Mouse (Mus musculus) liver, embryonic 14.5 days (tissue): ENCODE data around the gene Apip. TPM values are rescaled to one million over a fixed set of nuclear protein-coding genes. Genes with fewer than 3 reads are reported as not detected.

Experiments used
- ATAC-seq: fragments of 200-750 bp; cut with Nextera tagmentation; 2 replicates; pipeline ENCODE4 v1.8.0; 2017; ENCODE audit warnings: moderate number of reproducible peaks, mild to moderate bottlenecking, moderate library complexity; ENCODE audit not compliant: insufficient read depth
- DNase-seq, 3 experiments: peaks; one replicate each; pipeline ENCODE4 v3.0.0-alpha.2; 2012 to 2013; ENCODE audit warnings: low read depth in 3 of 3, low spot score in 3 of 3
- H3K27ac ChIP-seq: fragments of 300-500 bp; sonication (generic); 2 replicates; pipeline ENCODE4 v1.5.1; 2014; ENCODE audit warnings: moderate library complexity, mild to moderate bottlenecking, control low read depth, inconsistent platforms
- H3K27me3 ChIP-seq: fragments of 300-500 bp; sonication (generic); 2 replicates; pipeline ENCODE4 v1.6.1; 2014; ENCODE audit warnings: mild to moderate bottlenecking, low read length, moderate library complexity; ENCODE audit not compliant: control insufficient read depth, insufficient read depth
- H3K36me3 ChIP-seq: fragments of 300-500 bp; sonication (generic); replicated peaks from 2 replicates; pipeline ENCODE4 v1.6.1; 2014; ENCODE audit warnings: low read depth; ENCODE audit not compliant: control insufficient read depth, insufficient read depth
- H3K4me1 ChIP-seq, 2 experiments: fragments of 200-500 bp in 1 of 2; fragments of 300-500 bp in 1 of 2; sonication (generic) in 1 of 2; replicated peaks; 2 replicates each; pipeline ENCODE4 v1.6.1; 2012 to 2014; ENCODE audit warnings: antibody characterized with exemption in 1 of 2, inconsistent platforms in 1 of 2, low read length in 1 of 2; ENCODE audit not compliant: control insufficient read depth in 2 of 2, insufficient read depth in 2 of 2
- H3K4me2 ChIP-seq: fragments of 300-500 bp; sonication (generic); 2 replicates; pipeline ENCODE4 v1.6.1; 2014; ENCODE audit warnings: low read depth, mild to moderate bottlenecking, control low read depth, moderate library complexity
- H3K4me3 ChIP-seq, 2 experiments: fragments of 200-500 bp in 1 of 2; fragments of 300-500 bp in 1 of 2; sonication (generic) in 1 of 2; 2 replicates each; pipeline ENCODE4 v1.5.1; 2012 to 2014; ENCODE audit warnings: low read depth in 2 of 2, low read length in 2 of 2, mild to moderate bottlenecking in 2 of 2, control low read depth in 1 of 2, inconsistent platforms in 1 of 2, moderate library complexity in 1 of 2; ENCODE audit not compliant: insufficient read depth in 1 of 2
- H3K9ac ChIP-seq: fragments of 300-500 bp; sonication (generic); replicated peaks from 2 replicates; pipeline ENCODE4 v1.6.1; 2014; ENCODE audit warnings: mild to moderate bottlenecking, control low read depth, moderate library complexity
- H3K9me3 ChIP-seq: fragments of 300-500 bp; sonication (generic); 2 replicates; pipeline ENCODE4 v1.6.1; 2016; ENCODE audit warnings: low read length, mixed read lengths; ENCODE audit not compliant: control insufficient read depth
- CTCF ChIP-seq: IDR thresholded peaks from 2 replicates; pipeline ENCODE4 v1.5.1; 2016; ENCODE audit warnings: antibody characterized with exemption, low read depth, control low read depth
- EP300 ChIP-seq: IDR thresholded peaks from 2 replicates; pipeline ENCODE4 v1.6.1; 2016; ENCODE audit warnings: antibody characterized with exemption, low read depth
- WGBS: fragments of 180-500 bp; shearing (Covaris S2); extraction: QIAGEN DNeasy Blood & Tissue Kit; methylation state at CpG from one replicate; pipeline ENCODE4 v1.1.7; 2014; ENCODE audit not compliant: insufficient replicate concordance; 5-methylcytosine and 5-hydroxymethylcytosine counted together
- polyA plus RNA-seq, 2 experiments: library from polyadenylated mRNA; depleted of rRNA in 1 of 2; stranded (reverse) in 1 of 2; unstranded in 1 of 2; fragments of >200 nt; fragmentation: Nextera tagmentation in 1 of 2; extraction: Ambion mirVana in 1 of 2; gene quantifications; 2 replicates each; pipeline versions ENCODE4 v1.2.1 to v1.2.3; 2012 to 2014

Gene Apip
- polyA plus RNA-seq, 2 experiments = 24.4 to 46.0 TPM

DNA sequence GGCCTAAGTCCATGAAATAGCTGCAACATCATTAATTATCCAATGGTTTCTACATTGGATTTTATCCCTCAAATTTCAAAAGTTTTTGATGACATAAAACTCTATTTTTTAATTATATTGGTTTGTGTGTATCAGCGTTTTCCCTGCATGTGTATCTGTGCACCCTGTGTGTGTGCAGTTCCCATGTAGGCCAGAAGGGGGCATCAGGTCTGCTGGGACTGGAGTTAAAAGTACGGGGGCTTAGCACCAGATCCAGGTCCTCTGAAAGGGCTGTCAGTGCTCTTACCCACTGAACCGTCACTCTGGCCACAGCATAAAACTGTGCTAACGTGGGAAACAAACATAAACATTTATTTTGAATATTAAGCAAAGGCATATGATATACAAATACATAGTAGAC lies 14.6 kb downstream of the Apip start:
- H3K9me3 ChIP-seq = no peaks in the 10 kb centered on the region
- peak; percentile 60 for TF ChIP-seq CTCF
- TF ChIP-seq EP300 = no peak
- H3K4me3 ChIP-seq = no peak overlapping the region
- H3K27ac ChIP-seq = no peak overlapping the region
- no peaks in the 10 kb centered on the region for H3K4me1 ChIP-seq
- no peak for DNase-seq
- no peak overlapping the region for H3K4me2 ChIP-seq
- no peak overlapping the region for H3K9ac ChIP-seq
- peaks cover 3% of the 10 kb centered on the region for H3K36me3 ChIP-seq
- H3K27me3 ChIP-seq = no peaks in the 10 kb centered on the region
- WGBS = 88% methylated on average over 4 of the region's 4 CpGs
- ATAC-seq = no peak

DNA sequence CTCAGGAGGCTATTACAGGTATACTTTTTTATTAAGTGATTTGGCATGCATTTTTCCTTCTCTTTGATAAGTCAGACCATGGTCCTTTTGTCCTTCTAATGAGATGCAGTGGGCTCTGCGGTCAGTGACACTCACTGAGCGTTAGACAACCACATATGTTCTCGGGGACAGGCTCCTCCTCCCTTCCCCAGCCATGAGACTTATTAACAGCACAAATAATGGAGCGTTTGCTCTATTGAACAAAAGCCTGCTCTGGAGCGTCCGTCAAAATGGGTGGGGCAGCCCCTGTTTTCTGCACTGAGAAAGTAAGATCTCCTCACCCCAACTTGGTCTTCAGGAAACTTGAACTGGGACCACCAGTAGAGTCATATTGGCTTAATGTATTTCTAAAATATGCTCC lies 16.0 kb downstream of the Apip start:
- 80% methylated on average over 6 of the region's 6 CpGs for WGBS
- Histone ChIP-seq H3K4me2 (no peak overlapping the region), H3K4me3 (no peak overlapping the region), H3K9ac (no peak overlapping the region), H3K36me3 (peaks cover 3% of the 10 kb centered on the region; the same call in 1 of the 2 replicates), H3K27ac (no peak overlapping the region), H3K9me3 (no peaks in the 10 kb centered on the region), H3K4me1 (no peaks in the 10 kb centered on the region), H3K27me3 (no peaks in the 10 kb centered on the region)
- TF ChIP-seq CTCF = no peak
- no peak for TF ChIP-seq EP300
- ATAC-seq (no peak), DNase-seq (no peak)

DNA sequence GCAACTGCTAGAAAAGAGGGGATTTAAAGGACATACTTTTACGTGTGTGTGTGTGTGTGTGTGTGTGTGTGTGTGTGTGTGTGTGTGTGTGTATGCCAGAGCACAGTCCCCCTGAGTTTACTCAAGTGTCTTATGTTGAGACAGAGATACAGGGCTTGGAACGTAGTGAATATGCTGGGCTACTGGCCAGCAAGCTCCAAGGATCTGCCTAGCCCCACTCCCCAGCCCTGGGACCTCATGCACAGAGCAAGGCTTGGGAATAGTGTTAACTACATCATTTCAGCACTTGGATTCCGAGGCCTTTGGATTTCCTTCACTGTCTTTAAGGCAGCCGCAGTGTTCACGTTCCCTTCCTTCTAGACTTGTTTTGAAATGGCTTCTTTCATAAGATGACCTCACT lies 29.1 kb downstream of the Apip start:
- no peaks in the 10 kb centered on the region for H3K36me3 ChIP-seq
- H3K4me3 ChIP-seq = no peak overlapping the region
- ATAC-seq (no peak), DNase-seq (no peak)
- WGBS = 65% methylated on average over 5 of the region's 5 CpGs
- H3K4me2 ChIP-seq = no peak overlapping the region
- H3K9ac ChIP-seq = no peak overlapping the region
- H3K4me1 ChIP-seq = no peaks in the 10 kb centered on the region
- TF ChIP-seq EP300 (no peak), CTCF (no peak)
- H3K27ac ChIP-seq = no peak overlapping the region
- no peaks in the 10 kb centered on the region for H3K9me3 ChIP-seq
- H3K27me3 ChIP-seq = no peaks in the 10 kb centered on the region; the same call in 1 of the 2 replicates

DNA sequence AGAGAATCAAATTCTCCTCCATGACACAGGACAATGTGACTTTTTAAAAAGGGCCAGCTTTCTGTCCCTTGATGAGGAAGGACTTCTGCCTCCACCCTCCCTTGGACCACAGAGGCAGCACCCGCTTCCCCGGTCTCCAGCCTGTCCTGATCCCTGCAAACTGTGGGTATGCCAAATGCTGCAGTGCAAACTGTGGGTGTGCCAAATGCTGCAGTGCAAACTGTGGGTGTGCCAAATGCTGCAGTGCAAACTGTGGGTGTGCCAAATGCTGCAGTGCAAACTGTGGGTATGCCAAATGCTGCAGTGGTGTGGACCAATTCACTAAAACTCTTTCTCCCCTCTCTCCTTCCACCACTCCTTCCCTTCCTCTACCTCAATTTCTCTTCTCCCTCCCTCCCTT lies 32.7 kb downstream of the Apip start:
- H3K4me1 ChIP-seq = no peaks in the 10 kb centered on the region
- DNase-seq (no peak), ATAC-seq (no peak)
- TF ChIP-seq EP300 (no peak), CTCF (no peak)
- H3K36me3 ChIP-seq = no peaks in the 10 kb centered on the region
- 74% methylated on average over 2 of the region's 2 CpGs for WGBS
- no peak overlapping the region for H3K27ac ChIP-seq
- H3K9ac ChIP-seq = no peak overlapping the region
- no peak overlapping the region for H3K4me3 ChIP-seq
- no peaks in the 10 kb centered on the region for H3K9me3 ChIP-seq
- H3K27me3 ChIP-seq = no peaks in the 10 kb centered on the region; the same call in 1 of the 2 replicates
- no peak overlapping the region for H3K4me2 ChIP-seq

DNA sequence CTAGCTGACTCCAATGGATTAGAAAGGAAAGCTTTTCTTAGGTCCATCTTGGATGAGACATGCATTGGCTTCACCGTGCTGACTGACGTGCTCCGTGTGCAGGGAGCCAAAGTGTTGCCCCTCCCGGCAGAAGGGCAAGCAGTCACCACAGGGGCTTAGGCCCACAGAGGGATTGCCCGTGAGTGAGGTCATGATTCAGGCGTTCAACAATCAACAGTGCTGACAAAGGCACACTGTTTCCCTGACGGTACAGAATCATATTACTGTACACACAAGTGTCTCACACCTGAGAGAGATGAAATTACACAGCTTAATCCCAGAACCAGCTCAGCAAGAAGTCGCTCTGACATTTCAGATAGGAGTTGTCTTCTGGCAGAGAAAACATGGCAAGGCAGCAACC lies 38.2 kb downstream of the Apip start:
- Histone ChIP-seq H3K36me3 (no peaks in the 10 kb centered on the region), H3K9me3 (no peaks in the 10 kb centered on the region), H3K4me2 (no peak overlapping the region), H3K4me1 (no peaks in the 10 kb centered on the region), H3K27ac (no peak overlapping the region), H3K9ac (no peak overlapping the region), H3K4me3 (no peak overlapping the region), H3K27me3 (no peaks in the 10 kb centered on the region; the same call in 1 of the 2 replicates)
- TF ChIP-seq CTCF = no peak
- no peak for TF ChIP-seq EP300
- ATAC-seq (no peak), DNase-seq (no peak)
- 69% methylated on average over 8 of the region's 8 CpGs for WGBS

DNA sequence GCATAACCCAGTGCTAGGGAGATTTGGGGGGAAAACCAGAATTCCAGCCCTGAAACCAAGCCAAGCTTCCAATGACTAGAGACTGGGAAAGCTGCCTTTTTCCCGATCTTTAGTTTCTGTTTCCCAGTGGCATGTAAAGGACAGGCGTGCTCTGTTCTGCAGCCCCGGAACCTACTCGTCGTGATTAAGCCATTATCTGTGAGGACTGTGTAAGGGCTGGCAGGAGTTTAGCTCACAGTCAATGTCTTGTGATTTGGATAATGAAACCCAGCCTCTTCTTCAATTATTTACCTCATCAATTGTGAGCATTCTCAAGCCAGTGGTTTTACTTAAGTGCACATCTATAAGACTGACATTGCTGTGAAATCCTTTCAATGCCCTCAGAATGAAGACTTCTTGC lies 43.7 kb downstream of the Apip start:
- TF ChIP-seq EP300 (no peak), CTCF (no peak)
- WGBS = 65% methylated on average over 5 of the region's 5 CpGs

More for the DNA sequence above, 43.7 kb downstream of the Apip start:
- Histone ChIP-seq H3K4me2 (no peak overlapping the region), H3K27me3 (no peaks in the 10 kb centered on the region), H3K9ac (no peak overlapping the region), H3K27ac (no peak overlapping the region), H3K36me3 (no peaks in the 10 kb centered on the region), H3K4me1 (no peaks in the 10 kb centered on the region), H3K4me3 (no peak overlapping the region), H3K9me3 (no peaks in the 10 kb centered on the region)
- ATAC-seq = no peak
- DNase-seq = no peak
